Mouse (Mus musculus) erythroblast, embryonic 14.5 days (primary cell): ENCODE measurements around the gene Otulin. TPM values are rescaled to one million over a fixed set of nuclear protein-coding genes. Genes with fewer than 3 reads are reported as not detected.

Experiments used
- H3K27me3 ChIP-seq: 2 replicates; pipeline ENCODE4 v1.6.1; 2012; ENCODE audit warnings: inconsistent platforms; ENCODE audit not compliant: control insufficient read depth
- H3K36me3 ChIP-seq: 2 replicates; pipeline ENCODE4 v1.6.1; 2012; ENCODE audit warnings: mild to moderate bottlenecking, inconsistent platforms; ENCODE audit not compliant: control insufficient read depth
- H3K4me1 ChIP-seq: 2 replicates; pipeline ENCODE4 v1.6.1; 2012; ENCODE audit warnings: inconsistent platforms; ENCODE audit not compliant: control insufficient read depth
- H3K4me3 ChIP-seq: replicated peaks from 2 replicates; pipeline ENCODE3; 2012; ENCODE audit warnings: moderate library complexity, mild to moderate bottlenecking, inconsistent platforms
- H3K9me3 ChIP-seq: 2 replicates; pipeline ENCODE4 v1.6.1; 2012; ENCODE audit warnings: low read length, inconsistent platforms, mixed read lengths; ENCODE audit not compliant: control insufficient read depth
- GATA1 ChIP-seq: IDR thresholded peaks from 2 replicates; pipeline ENCODE4 v1.6.1; 2012; ENCODE audit warnings: low read length, inconsistent platforms, mixed read lengths
- TAL1 ChIP-seq: IDR thresholded peaks from 3 replicates; pipeline ENCODE4 v1.6.1; 2012; ENCODE audit warnings: low read length, inconsistent platforms, mixed read lengths
- polyA plus RNA-seq: library from polyadenylated mRNA; stranded (reverse); fragments of >175 nt; gene quantifications from 2 replicates; pipeline ENCODE4 v1.2.3, GENCODE M21; 2012

The Otulin gene
- polyA plus RNA-seq, 1 experiment: 1.0 TPM

GRCm38 (mm10) chr15:27605252-27605651, 25.2 kb downstream of the Otulin start:
- Histone ChIP-seq H3K4me1 (no peaks in the 10 kb centered on the region; the same call in 1 of the 2 replicates), H3K27me3 (no peaks in the 10 kb centered on the region), H3K9me3 (no peaks in the 10 kb centered on the region), H3K4me3 (no peak overlapping the region), H3K36me3 (peaks cover 96% of the 10 kb centered on the region)
- TF ChIP-seq TAL1 (no peak), GATA1 (no peak)

- H3K4me1 ChIP-seq: no peaks in the 10 kb centered on the region; the same call in 1 of the 2 replicates
- no peak overlapping the region for H3K4me3 ChIP-seq
- H3K27me3 ChIP-seq: no peaks in the 10 kb centered on the region
- H3K36me3 ChIP-seq: peaks cover 97% of the 10 kb centered on the region
- no peak for TF ChIP-seq TAL1
- TF ChIP-seq GATA1: no peak
- no peaks in the 10 kb centered on the region for H3K9me3 ChIP-seq
Observed at GRCm38 (mm10) chr15:27604558-27604957, 25.9 kb downstream of the Otulin start.

DNA sequence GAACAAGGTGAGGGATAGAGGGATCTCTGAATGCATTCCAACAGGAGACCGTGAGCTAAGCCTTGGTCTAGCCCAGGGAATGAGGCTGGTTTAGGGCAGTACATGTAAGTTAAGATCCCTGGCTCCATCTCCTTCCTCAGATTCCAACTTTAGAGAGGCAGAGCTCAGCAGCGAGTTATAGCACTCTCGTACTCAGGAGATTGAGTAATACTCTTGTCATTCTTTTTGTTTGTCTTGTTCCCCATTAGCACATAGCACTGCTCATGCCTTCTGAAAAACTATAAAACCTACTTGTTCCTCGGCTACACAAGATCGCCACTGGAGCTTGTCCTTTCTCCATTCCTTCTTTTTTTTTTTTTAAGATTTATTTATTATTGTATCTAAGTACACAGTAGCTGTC, 30.0 kb downstream of the Otulin start:
- Histone ChIP-seq H3K4me1 (no peaks in the 10 kb centered on the region; the same call in 1 of the 2 replicates), H3K4me3 (no peak overlapping the region), H3K9me3 (no peaks in the 10 kb centered on the region), H3K36me3 (peaks cover 96% of the 10 kb centered on the region), H3K27me3 (no peaks in the 10 kb centered on the region)
- TF ChIP-seq GATA1 (no peak), TAL1 (no peak)

DNA sequence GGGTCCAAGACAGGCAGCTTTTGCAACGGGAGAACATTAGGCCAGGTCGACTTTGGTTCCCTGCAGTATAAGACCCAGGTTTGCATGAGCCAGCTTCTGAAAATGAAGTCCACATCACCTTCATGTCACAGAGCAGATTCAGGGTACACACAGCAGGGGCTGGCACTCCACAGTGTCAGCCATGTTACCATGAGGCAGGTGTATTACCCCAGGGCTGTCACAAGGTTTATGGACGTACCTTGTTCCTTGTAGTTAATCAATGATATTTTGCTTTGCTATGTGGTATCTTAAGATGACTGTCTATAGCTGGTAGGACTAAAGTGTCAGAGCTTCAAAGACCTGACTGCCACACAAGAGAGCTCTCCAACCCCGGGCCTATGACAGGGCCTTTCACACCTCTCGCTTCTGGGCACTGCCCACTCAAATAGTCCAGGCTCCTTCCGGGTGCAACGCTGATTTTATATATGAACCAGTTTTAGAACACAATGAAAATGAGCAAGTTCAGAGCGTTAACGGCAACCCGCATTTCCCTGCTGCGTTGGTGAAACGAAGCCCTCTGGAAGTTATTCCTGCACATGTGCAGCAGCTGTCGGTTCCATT, 31.6 kb downstream of the Otulin start:
- TF ChIP-seq GATA1 (no peak), TAL1 (no peak)
- peaks cover 96% of the 10 kb centered on the region for H3K36me3 ChIP-seq
- H3K4me3 ChIP-seq: no peak overlapping the region
- H3K27me3 ChIP-seq: no peaks in the 10 kb centered on the region
- no peaks in the 10 kb centered on the region; the same call in 1 of the 2 replicates for H3K4me1 ChIP-seq
- no peaks in the 10 kb centered on the region for H3K9me3 ChIP-seq

- TF ChIP-seq TAL1 (no peak), GATA1 (no peak)
- H3K4me1 ChIP-seq: no peaks in the 10 kb centered on the region; the same call in 1 of the 2 replicates
- H3K27me3 ChIP-seq: no peaks in the 10 kb centered on the region
- H3K4me3 ChIP-seq: no peak overlapping the region
- no peaks in the 10 kb centered on the region for H3K9me3 ChIP-seq
- H3K36me3 ChIP-seq: peaks cover 96% of the 10 kb centered on the region
Observed at GRCm38 (mm10) chr15:27597516-27597915, 33.0 kb downstream of the Otulin start.

- peaks cover 97% of the 10 kb centered on the region for H3K36me3 ChIP-seq
- H3K4me3 ChIP-seq: no peak overlapping the region
- H3K4me1 ChIP-seq: no peaks in the 10 kb centered on the region; the same call in 1 of the 2 replicates
- no peak for TF ChIP-seq GATA1
- TF ChIP-seq TAL1: no peak
- no peaks in the 10 kb centered on the region for H3K27me3 ChIP-seq
- H3K9me3 ChIP-seq: no peaks in the 10 kb centered on the region
Observed at GRCm38 (mm10) chr15:27596463-27597140, 33.9 kb downstream of the Otulin start.

DNA sequence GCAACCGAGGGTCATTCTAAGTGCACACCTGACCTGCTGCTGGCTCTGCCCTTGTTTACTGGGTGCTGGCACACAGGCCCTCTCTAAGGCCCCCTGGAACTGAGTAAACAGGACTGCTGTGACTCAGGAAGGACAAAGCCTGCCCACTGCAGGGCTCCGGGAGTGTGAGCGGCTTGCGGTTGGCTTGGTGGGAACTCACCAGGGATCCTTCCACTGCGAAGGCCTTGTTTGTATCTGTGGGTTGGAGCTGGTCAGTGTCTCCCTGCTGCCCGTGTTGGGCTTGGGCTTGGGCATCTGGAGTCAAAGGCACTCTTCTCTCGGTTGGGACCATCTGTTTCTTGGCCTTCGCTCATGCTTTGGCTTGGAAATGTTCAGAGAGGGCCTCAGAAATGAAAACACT, 34.9 kb downstream of the Otulin start:
- no peaks in the 10 kb centered on the region for H3K27me3 ChIP-seq
- no peaks in the 10 kb centered on the region for H3K4me1 ChIP-seq
- H3K9me3 ChIP-seq: no peaks in the 10 kb centered on the region
- H3K36me3 ChIP-seq: peaks cover 98% of the 10 kb centered on the region
- H3K4me3 ChIP-seq: no peak overlapping the region
- no peak for TF ChIP-seq TAL1
- no peak for TF ChIP-seq GATA1

GRCm38 (mm10) chr15:27594973-27595372, 35.5 kb downstream of the Otulin start:
- Histone ChIP-seq H3K4me1 (no peaks in the 10 kb centered on the region), H3K9me3 (no peaks in the 10 kb centered on the region), H3K27me3 (no peaks in the 10 kb centered on the region), H3K36me3 (peaks cover 98% of the 10 kb centered on the region), H3K4me3 (no peak overlapping the region)
- TF ChIP-seq GATA1 (no peak), TAL1 (no peak)

GRCm38 (mm10) chr15:27593717-27594116, 36.8 kb downstream of the Otulin start:
- H3K4me3 ChIP-seq: no peak overlapping the region
- peaks cover 98% of the 10 kb centered on the region for H3K36me3 ChIP-seq
- TF ChIP-seq GATA1: no peak
- no peak for TF ChIP-seq TAL1
- H3K9me3 ChIP-seq: no peaks in the 10 kb centered on the region
- no peaks in the 10 kb centered on the region for H3K4me1 ChIP-seq
- H3K27me3 ChIP-seq: no peaks in the 10 kb centered on the region
